Mouse (Mus musculus) CH12.LX (cell line): ENCODE data around the gene Cdh13. TPM values are rescaled to one million over a fixed set of nuclear protein-coding genes. Genes with fewer than 3 reads are reported as not detected.

Experiments used
- DNase-seq: peaks from one replicate; pipeline ENCODE4 v3.0.0-alpha.2; 2013; ENCODE audit errors: extremely low read depth
- H3K27ac ChIP-seq: 2 replicates; pipeline ENCODE4 v1.5.1; 2012; ENCODE audit warnings: low read depth, mild to moderate bottlenecking, control low read depth, moderate library complexity; ENCODE audit not compliant: insufficient read depth
- H3K27me3 ChIP-seq: replicated peaks from 2 replicates; pipeline ENCODE3; 2012; ENCODE audit warnings: inconsistent platforms
- H3K36me3 ChIP-seq, 2 experiments: replicated peaks in 1 of 2; 2 replicates each; pipeline versions ENCODE3 to v1.6.1; 2012; ENCODE audit warnings: inconsistent platforms in 1 of 2, low read length in 1 of 2, mild to moderate bottlenecking in 1 of 2, mixed read lengths in 1 of 2, moderate library complexity in 1 of 2; ENCODE audit not compliant: control insufficient read depth in 1 of 2, insufficient read depth in 1 of 2
- H3K4me1 ChIP-seq, 2 experiments: 2 replicates each; pipeline ENCODE4 v1.6.1; 2012; ENCODE audit warnings: inconsistent platforms in 1 of 2, moderate library complexity in 1 of 2; ENCODE audit not compliant: insufficient read depth in 2 of 2, control insufficient read depth in 1 of 2
- H3K4me2 ChIP-seq: 2 replicates; pipeline ENCODE4 v1.6.1; 2012; ENCODE audit warnings: low read depth, mild to moderate bottlenecking, control low read depth; ENCODE audit not compliant: poor library complexity, insufficient read depth, severe bottlenecking
- H3K4me3 ChIP-seq, 3 experiments: fragments of 150-350 bp in 1 of 3; sonication (generic) in 1 of 3; replicated peaks in 1 of 3; 2 replicates each; pipeline versions ENCODE3 to v1.5.1; 2011 to 2012; ENCODE audit warnings: low read depth in 2 of 3, low read length in 2 of 3, mild to moderate bottlenecking in 2 of 3, moderate library complexity in 2 of 3, control low read depth in 1 of 3, improper control_type of control experiment in 1 of 3, inconsistent platforms in 1 of 3, mixed read lengths in 1 of 3; ENCODE audit not compliant: poor library complexity in 1 of 3
- H3K79me2 ChIP-seq: replicated peaks from 2 replicates; pipeline ENCODE4 v1.6.1; 2012; ENCODE audit warnings: mild to moderate bottlenecking, moderate library complexity; ENCODE audit not compliant: control insufficient read depth, poor library complexity, insufficient read depth, severe bottlenecking; ENCODE audit errors: extremely low read depth
- H3K9ac ChIP-seq: 2 replicates; pipeline ENCODE4 v1.6.1; 2012; ENCODE audit warnings: low read depth, mild to moderate bottlenecking, control low read depth, moderate library complexity; ENCODE audit not compliant: insufficient read depth
- H3K9me3 ChIP-seq: replicated peaks from 2 replicates; pipeline ENCODE3; 2012; ENCODE audit warnings: low read length, inconsistent platforms, mixed read lengths
- CHD2 ChIP-seq: IDR thresholded peaks from 2 replicates; pipeline ENCODE4 v1.6.1; 2011; ENCODE audit warnings: low read length, improper control_type of control experiment
- ELF1 ChIP-seq: IDR thresholded peaks from 2 replicates; pipeline ENCODE4 v1.6.1; 2014; ENCODE audit warnings: low read depth, mild to moderate bottlenecking, inconsistent platforms, low read length, improper control_type of control experiment
- JUN ChIP-seq: IDR thresholded peaks from 2 replicates; pipeline ENCODE4 v1.6.1; 2011; ENCODE audit warnings: low read depth, mild to moderate bottlenecking, low read length, improper control_type of control experiment, moderate library complexity; ENCODE audit not compliant: insufficient read depth
- JUND ChIP-seq: conservative IDR thresholded peaks from 2 replicates; pipeline ENCODE4 v1.6.1; 2011; ENCODE audit warnings: low read depth, low read length, improper control_type of control experiment
- MAFK ChIP-seq: IDR thresholded peaks from 2 replicates; pipeline ENCODE4 v1.6.1; 2011; ENCODE audit warnings: low read length, improper control_type of control experiment; ENCODE audit not compliant: insufficient replicate concordance
- MAZ ChIP-seq: IDR thresholded peaks from 2 replicates; pipeline ENCODE4 v1.6.1; 2012; ENCODE audit warnings: low read depth, mild to moderate bottlenecking, inconsistent platforms, low read length, improper control_type of control experiment, moderate library complexity
- MXI1 ChIP-seq: IDR thresholded peaks from 2 replicates; pipeline ENCODE4 v1.6.1; 2011; ENCODE audit warnings: mild to moderate bottlenecking, low read depth, low read length, improper control_type of control experiment
- MYC ChIP-seq: IDR thresholded peaks from 2 replicates; pipeline ENCODE4 v1.6.1; 2011; ENCODE audit warnings: low read depth, mild to moderate bottlenecking, improper control_type of control experiment, low read length
- NELFE ChIP-seq: IDR thresholded peaks from 2 replicates; pipeline ENCODE4 v1.6.1; 2011; ENCODE audit warnings: low read depth, low read length, improper control_type of control experiment
- NRF1 ChIP-seq: IDR thresholded peaks from 2 replicates; pipeline ENCODE4 v1.6.1; 2014; ENCODE audit warnings: low read depth, mild to moderate bottlenecking, inconsistent platforms, low read length, improper control_type of control experiment, moderate library complexity
- RAD21 ChIP-seq: IDR thresholded peaks from 2 replicates; pipeline ENCODE4 v1.6.1; 2011; ENCODE audit warnings: low read depth, mild to moderate bottlenecking, low read length, improper control_type of control experiment, moderate library complexity
- RCOR1 ChIP-seq: conservative IDR thresholded peaks from 2 replicates; pipeline ENCODE4 v1.6.1; 2012; ENCODE audit warnings: low read depth, mild to moderate bottlenecking, inconsistent platforms, low read length, improper control_type of control experiment
- TBP ChIP-seq: conservative IDR thresholded peaks from 2 replicates; pipeline ENCODE4 v1.6.1; 2011; ENCODE audit warnings: low read depth, low read length, improper control_type of control experiment
- TCF12 ChIP-seq: IDR thresholded peaks from 2 replicates; pipeline ENCODE4 v1.6.1; 2014; ENCODE audit warnings: low read depth, mild to moderate bottlenecking, inconsistent platforms, low read length, improper control_type of control experiment
- USF1 ChIP-seq: IDR thresholded peaks from 2 replicates; pipeline ENCODE4 v1.6.1; 2014; ENCODE audit warnings: low read depth, mild to moderate bottlenecking, inconsistent platforms, low read length, improper control_type of control experiment
- USF2 ChIP-seq: conservative IDR thresholded peaks from 2 replicates; pipeline ENCODE4 v1.6.1; 2011; ENCODE audit warnings: low read depth, low read length, improper control_type of control experiment
- ZMIZ1 ChIP-seq: IDR thresholded peaks from 2 replicates; pipeline ENCODE4 v1.6.1; 2012; ENCODE audit warnings: low read depth, mild to moderate bottlenecking, inconsistent platforms, low read length, improper control_type of control experiment
- ZNF384 ChIP-seq: IDR thresholded peaks from 2 replicates; pipeline ENCODE4 v1.6.1; 2012; ENCODE audit warnings: low read depth, low read length, improper control_type of control experiment, inconsistent platforms
- dilution Hi-C: fragments of 300-500 bp; cut with MboI; formaldehyde crosslinking; loops from 2 replicates; pipeline ENCODE4 v1.14.3; 2020; ENCODE audit warnings: low sequenced_read_pairs; ENCODE audit not compliant: extremely low pct_unique_long_range_greater_than_20kb, extremely low pct_ligation_motif_present
- in situ Hi-C: fragments of 300-500 bp; cut with MboI; formaldehyde crosslinking; loops from 3 replicates; pipeline ENCODE4 v1.14.3; 2019; ENCODE audit warnings: low sequenced_read_pairs, low pct_ligation_motif_present, low pct_unique_long_range_greater_than_20kb, mixed read lengths
- polyA plus RNA-seq: library from polyadenylated mRNA; unstranded; fragments of >175 nt; gene quantifications from 2 replicates; pipeline ENCODE4 v1.2.1, GENCODE M21; 2012; ENCODE audit warnings: low read depth; ENCODE audit not compliant: insufficient read length
- total RNA-seq, 2 experiments: library from RNA; depleted of rRNA; stranded (reverse); fragments of 300-350 nt in 1 of 2; fragments of >200 nt in 1 of 2; gene quantifications; 2 replicates each; pipeline ENCODE4 v1.2.3; 2012 to 2014

Cdh13 gene
- total and polyA plus RNA-seq, 3 experiments, result not detected

- dilution Hi-C loops (no loop called here), in situ Hi-C loops (no loop called here)
- Histone ChIP-seq H3K27me3 (no peaks in the 10 kb centered on the region), H3K27ac (no peak overlapping the region), H3K9me3 (peaks cover 77% of the 10 kb centered on the region), H3K9ac (no peak overlapping the region), H3K4me1 (no peaks in the 10 kb centered on the region), H3K4me2 (no peak overlapping the region), H3K4me3 (no peak overlapping the region), H3K36me3 (no peaks in the 10 kb centered on the region), H3K79me2 (no peaks in the 10 kb centered on the region)
- DNase-seq, result no peak
- no peak for TF ChIP-seq NRF1
- no peak for TF ChIP-seq RAD21
- TF ChIP-seq MAFK, result no peak
These were observed 205.2 kb downstream of the Cdh13 start for GRCm38 (mm10) chr8:118488735-118489134.

DNA sequence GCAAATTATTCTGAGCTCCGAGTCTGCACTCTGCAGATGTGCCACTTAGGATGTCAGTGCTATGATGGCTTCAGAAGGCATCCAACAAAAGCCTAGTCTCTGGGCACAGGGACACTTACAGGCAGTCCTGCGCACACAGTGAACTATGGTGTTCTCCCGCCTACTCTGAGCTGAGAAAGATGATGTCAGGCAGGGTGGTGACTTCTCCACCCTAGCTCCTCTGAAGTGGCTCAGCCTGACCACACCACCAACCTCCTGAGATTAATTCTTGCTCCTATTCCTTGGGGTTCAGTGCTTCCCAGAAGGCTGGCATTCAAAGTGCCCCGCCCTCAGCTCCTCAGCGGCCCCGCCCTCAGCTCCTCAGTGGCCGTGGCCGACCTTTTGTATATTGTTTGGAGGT lies 219.0 kb downstream of the Cdh13 start:
- H3K27me3 ChIP-seq, result no peaks in the 10 kb centered on the region
- DNase-seq, result no peak
- no peak overlapping the region for H3K4me2 ChIP-seq
- in situ Hi-C loops, result no loop called here
- dilution Hi-C loops, result no loop called here
- H3K4me3 ChIP-seq, result no peak overlapping the region
- TF ChIP-seq NELFE, result no peak
- no peak for TF ChIP-seq MYC
- no peak for TF ChIP-seq TCF12
- no peak for TF ChIP-seq JUND
- no peak for TF ChIP-seq CHD2
- no peak for TF ChIP-seq MAZ
- no peak for TF ChIP-seq USF1
- no peak for TF ChIP-seq JUN
- TF ChIP-seq RAD21, result no peak
- no peak for TF ChIP-seq MXI1
- no peak for TF ChIP-seq RCOR1
- TF ChIP-seq ZMIZ1, result no peak
- TF ChIP-seq USF2, result no peak
- no peak for TF ChIP-seq ZNF384
- no peak for TF ChIP-seq TBP
- no peak for TF ChIP-seq ELF1
- no peaks in the 10 kb centered on the region for H3K79me2 ChIP-seq
- no peak overlapping the region for H3K27ac ChIP-seq
- peaks cover 88% of the 10 kb centered on the region for H3K9me3 ChIP-seq
- H3K36me3 ChIP-seq, result no peaks in the 10 kb centered on the region
- no peaks in the 10 kb centered on the region for H3K4me1 ChIP-seq
- no peak overlapping the region for H3K9ac ChIP-seq
